Mouse (Mus musculus) naive thymus-derived CD4-positive, alpha-beta T cell, adult 2 months (primary cell): ENCODE results near the gene Slc6a11.

Experiments used
- DNase-seq: peaks from one replicate; pipeline ENCODE4 v3.0.0-alpha.2; 2011; ENCODE audit warnings: low read depth

Slc6a11 gene

DNA sequence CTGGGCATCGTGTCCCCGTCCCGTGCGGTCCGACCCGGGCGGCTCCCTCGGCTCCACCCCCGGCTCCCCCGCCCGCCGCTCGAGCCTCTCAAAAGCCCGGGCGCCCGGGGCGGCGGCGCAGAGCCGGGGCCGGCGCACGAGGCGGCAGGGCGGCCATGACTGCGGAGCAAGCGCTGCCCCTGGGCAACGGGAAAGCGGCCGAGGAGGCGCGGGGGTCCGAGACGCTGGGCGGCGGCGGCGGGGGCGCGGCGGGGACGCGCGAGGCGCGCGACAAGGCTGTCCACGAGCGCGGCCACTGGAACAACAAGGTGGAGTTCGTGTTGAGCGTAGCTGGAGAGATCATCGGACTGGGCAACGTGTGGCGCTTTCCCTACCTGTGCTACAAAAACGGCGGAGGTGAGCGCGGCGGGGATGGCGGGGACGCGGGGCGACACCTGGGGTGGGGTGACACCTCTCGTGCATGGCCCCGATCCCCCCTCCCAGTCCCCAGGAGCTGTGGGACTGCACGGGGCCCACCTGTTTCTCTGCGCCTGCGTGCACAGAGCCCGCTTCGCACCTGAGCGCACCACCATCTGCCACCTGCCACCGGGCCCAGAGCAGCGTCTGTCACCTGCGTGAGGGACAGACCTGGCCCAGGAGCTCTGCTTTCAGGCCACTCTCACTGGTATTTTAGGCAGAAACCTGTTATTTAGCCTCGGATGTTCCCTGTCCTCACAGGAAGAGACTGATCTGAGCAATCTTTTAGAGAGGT lies at the start of gene Slc6a11:
Slc6a11 (plus strand) TSS at position 120 of the 751 bp plus-strand sequence.
- DNase-seq = no peak

DNA sequence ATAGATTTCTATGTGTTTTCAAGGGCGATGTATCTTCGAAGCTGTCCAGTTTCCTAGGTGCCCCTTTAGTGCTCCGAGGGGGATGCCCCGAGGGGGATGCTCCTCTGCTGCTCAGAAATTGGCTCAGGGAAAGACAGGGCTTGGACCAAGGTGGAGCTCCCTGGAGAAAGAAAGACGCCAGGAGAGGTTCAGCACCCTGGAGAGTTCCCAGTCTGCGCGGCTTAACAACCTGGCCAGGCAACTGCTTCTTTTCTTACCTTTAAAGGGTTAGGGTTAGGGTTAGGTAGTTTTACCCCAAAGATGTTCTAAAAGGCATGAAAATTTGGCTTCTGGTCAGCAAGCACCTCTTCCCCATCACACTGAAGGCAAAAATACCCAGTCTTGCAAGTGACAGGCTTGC lies 43.9 kb upstream of the Slc6a11 start:
- no peak for DNase-seq

DNA sequence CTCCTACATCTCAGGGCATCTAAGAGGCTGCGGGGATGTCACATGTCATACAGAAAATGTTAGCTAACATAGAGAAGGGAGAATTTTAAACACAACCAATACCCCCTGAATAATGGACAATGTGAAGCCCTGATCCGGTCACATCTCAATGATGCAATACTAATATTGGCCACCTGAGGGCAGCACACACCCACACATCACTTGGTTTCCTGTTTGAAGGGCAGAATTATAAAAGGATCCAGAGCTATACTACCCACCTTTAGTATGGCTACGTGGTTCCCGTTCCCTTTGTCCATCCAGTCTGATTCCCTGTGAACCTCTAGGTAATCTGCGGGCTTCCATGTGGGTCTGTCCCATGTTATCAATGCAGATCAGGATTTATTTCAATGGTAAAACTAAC lies 41.4 kb upstream of the Slc6a11 start:
- peak; percentile 59 for DNase-seq

DNA sequence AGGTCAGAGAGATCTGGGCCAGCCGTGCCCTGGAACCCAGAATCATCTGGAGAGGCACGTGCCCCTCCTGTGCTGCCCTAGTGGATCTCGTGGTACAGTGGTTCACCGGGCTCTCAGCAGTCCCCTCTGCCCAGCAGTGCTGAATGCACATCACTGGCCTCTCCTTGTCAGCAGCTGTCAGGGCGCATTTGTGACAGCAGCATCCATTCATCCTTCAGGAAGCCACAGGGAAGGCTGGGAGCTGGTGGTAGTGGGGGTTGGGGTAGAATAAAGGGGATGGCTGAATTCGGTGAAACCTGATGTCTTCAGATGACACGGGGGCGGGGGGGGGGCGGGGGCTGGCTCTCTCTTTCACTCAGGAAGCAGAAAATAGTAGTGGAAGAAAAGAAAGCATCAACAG lies 38.8 kb upstream of the Slc6a11 start:
- DNase-seq = no peak

DNA sequence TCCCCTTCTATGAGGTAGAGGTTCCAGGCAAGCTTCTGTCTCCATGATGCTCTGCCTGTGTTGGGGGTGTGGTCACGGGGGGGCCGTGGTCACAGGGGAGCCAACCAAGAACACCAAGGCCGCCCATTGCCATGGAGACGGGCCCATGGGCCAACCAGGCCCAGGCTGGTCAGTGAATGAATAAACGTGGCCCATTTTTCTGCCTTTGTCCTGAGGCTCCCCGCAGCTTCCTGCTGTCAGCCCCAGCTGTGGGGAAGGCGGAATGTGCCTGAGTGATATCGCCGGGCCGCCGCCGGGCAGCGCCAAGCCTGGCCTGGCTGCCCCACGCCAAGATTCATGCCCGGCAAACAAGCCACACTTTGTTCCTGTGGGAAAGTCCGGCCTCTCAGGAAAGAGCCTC lies 36.8 kb upstream of the Slc6a11 start:
- DNase-seq = no peak

DNA sequence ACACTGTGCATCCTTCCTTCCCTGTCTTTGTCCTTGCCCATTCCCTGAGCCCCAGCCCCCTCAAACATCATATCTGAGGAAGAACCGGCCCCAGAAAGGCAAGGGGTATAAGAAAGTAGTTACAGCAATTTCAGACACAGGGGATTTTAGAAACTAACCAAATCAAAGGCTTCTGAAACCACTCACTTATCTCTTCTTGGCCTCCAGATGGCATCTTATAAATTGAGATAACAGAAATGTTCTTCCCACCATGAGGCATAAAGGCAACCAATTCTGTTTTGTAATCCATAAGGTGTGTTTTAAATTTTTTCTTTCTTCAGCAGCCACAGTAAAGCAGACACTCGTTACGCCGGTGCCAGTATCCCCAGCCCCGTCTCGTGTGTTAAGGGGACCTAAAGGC lies 34.5 kb upstream of the Slc6a11 start:
- no peak for DNase-seq

DNA sequence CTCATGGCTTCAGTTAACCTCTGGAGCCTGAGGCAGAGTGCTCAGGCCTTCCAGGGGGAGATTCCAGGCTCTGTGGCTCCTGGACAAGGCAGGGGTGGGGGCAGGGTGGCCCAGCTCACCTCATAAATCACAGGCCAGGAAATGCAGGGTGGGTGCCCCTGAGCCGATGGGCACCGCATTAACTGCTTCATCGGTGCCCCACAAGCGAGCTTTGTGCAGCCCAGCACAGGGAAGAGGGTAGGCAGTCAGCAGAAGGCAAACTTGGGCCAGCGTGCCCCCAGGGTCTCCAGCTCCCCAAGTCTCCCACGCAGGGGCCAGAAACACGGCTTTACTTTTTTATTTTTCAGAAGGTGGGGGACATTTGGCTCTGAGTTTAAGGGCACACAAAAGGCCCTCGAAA lies 29.1 kb upstream of the Slc6a11 start:
- no peak for DNase-seq

DNA sequence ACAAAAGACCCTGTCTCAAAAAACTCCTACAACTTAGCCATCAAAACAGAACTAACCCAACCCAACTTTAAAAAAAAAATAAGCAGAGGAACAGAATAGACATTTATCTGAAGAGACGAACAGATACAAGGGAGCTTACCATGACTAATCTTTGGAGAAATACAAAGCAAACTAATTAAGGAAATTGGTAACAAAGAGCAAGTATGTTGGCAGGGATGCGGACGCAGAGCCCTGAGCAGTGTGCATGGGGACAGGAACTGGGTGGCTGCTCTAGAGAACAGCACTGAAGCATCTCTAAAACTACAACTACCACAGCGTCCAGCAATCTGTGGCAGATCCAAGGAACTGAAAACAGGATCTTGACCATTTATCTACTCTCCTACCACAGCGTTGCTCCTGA lies 11.5 kb upstream of the Slc6a11 start:
- no peak for DNase-seq

DNA sequence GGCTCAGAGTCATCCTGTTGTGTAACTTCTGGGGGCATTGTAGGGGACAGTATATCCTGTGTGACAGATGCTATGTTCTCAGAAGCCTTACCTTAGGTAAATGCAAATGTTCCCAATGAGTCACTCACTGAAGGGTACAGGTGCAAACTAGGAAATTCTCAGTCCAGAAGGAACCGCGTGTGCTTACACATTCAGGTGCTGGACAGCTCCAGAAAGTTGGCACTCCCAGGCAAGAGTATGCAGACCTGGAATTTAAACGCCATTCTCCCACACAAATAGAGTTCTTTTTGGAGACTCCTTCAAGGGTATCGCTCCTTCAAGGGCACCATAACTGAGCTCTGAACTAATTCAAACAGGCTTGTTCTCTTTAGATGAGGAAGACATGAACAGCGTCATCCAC lies 5.5 kb upstream of the Slc6a11 start:
- DNase-seq = no peak

DNA sequence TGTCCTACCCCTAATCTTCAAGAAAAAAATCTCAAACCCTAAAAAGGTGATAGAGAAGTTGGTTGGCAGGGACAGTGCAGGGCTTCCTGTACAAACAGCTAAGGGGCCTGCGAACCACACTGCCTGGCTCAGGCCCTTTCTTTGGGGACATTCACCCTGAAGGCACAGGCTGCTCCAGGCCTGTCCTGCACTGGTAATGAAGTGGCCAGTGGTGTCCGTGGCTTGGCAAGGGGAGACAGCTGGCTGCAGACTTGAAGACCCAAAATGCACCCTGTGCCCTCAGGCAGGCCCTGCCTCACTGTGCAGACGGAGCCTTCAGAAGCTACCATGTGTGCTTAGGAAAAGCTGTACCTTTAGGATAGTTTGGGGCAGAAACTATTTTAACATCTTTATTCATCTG lies 1.4 kb downstream of the Slc6a11 start:
- DNase-seq = no peak

DNA sequence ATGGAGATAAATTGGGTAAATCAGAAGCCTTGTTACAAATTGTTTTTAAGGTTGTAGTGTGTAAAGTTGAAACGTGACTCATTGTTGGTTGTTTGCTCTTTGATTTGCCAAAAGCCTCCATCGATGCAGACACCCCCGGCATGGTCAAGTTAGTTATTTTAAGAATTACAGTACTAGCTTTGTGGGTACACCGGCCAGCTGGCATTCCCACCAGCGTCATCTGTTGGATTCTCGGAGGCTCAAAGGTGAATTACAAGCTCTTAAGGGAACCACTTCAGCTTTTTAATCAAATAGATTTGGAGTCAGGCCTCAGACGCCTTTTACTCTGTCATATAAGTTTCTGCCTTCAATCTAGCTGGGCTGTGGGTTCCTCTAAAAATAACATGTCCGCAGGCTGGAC lies 1.9 kb downstream of the Slc6a11 start:
- no peak for DNase-seq

DNA sequence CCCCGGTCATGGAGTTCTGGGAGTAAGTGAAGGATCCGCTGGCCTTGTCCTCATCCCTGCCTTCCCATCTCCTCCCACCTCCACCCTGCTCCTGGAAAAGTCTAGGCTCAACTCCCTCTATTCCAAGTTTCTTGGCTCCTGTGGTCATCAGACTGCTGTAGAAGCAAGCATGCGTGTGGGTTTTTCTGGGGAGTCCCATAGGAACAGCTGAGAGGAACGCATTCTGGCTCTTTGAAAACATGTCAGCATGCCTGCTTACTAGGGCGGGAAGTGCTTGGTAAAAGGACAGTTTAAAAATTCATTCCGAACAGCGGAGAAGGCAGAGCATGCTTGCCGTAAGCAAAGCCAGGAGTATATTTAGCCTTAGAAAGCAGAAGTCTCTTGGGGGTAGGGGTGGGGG lies 7.9 kb downstream of the Slc6a11 start:
- no peak for DNase-seq

DNA sequence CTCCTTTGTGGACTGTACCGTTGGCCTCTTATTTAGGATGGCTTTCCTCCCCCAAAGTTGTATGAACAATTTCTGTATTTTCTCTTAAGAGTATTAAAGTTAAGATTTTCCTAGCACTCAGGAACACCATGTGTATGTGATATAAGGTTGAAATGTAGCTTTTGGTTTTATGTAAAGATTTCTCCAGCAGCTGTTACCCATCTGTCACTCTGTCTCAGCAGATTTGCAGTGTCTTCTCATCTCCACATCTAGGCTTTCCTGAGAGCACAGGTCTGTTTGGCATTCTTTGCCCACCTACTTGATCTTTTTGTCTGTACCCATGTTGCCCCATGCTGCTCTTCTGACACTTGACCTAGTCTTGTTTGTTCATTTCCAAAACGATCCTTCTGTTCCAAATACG lies 10.4 kb downstream of the Slc6a11 start:
- no peak for DNase-seq

DNA sequence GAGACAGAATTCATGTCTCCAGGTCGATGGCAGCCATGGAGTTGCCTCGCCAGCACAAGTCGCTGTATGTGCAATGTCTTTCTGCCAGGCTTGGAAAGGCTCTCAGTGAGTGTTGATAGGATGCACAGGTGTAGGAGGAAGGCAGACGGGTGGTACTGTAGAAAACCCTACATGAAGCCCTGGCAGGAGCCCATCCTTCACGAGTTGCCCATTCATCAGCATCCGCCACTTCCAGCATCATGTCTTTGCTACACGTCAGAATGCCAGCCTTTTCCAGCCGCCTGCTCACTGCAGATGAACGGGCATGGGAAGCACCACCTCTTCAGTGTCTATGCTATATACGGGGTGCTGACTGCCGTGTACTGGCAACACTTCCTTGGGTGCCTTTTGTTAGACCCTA lies 11.4 kb downstream of the Slc6a11 start:
- DNase-seq = no peak

DNA sequence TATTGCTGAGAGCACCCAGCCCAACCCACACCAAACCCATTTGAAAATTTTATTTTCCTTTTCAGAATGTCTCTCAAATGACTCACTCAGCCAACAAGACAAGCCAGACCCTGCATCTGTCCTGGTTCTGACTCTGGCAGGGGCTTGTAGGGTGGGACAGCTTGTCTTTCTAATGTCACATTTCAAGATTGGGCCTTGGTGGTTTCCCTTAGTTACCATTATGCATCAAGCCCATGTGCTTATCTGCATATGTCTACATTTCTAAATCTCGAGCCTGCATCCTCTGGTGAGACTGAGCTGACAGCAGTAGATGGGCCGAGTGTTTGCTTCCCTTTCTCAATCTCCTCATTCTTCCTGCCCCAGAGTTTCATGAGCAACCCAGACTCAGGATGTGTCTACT lies 12.5 kb downstream of the Slc6a11 start:
- no peak for DNase-seq

DNA sequence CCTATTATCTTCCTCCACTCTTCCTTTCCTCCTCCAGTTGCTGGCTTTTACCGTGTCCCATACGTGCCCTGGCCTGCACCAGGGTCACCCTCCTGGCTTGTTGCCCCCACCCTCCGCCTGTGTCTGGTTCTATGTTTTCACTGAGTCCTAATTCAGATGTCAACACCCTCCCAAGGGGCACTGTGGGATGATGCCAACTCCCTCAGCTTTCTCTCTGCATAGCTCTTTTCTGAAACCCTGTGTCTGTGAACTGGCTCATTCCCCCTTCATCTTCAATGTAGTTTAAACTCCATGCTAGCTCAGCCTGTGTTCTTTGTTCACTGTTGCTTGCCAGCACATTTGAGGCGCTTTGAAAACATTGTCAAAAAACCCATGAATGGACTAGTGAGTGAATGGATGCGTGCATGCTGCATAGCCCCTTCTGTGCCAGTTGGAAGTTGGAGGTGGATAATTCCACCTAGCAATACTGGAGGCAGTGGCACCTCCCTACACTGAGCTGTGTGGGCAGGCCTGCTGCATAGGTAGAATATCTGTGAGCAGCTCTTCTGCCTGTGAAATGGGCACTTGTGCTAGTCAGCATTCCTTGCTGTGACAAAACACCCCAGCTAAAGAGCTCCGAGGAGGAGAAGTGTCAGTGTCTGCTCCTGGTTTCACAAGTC lies 13.5 kb downstream of the Slc6a11 start:
- no peak for DNase-seq

DNA sequence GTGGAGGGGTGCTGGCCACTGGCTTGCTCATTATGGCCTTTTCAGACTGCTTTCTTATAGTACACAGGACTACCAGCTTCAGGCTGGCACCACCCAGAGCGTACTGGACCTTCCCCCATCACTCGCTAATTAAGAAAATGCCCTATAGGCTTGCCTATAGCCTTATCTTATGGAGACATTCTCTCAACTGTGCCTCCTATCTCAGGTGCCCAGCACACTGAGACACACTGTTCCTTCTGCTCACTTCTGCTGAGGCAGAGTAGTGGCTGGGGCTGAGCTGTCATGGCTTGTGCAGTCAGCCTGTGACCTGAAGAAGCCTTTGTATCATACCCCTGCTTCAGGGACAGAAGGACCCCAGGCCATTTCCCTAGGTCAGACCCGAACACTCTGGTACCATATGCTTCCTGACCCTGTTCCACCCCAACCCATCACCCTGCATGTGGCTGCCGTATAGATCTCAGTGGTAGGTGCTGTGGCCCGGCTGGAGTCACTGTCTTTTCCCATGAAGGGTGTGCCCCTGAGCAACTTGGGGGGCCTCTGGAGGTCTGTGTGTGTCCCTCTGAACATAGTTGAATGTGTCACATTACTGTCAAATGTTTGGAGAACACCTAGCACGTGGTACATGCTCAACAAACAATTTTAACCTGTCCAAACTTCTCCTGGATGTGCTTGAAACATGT lies 14.7 kb downstream of the Slc6a11 start:
- no peak for DNase-seq

DNA sequence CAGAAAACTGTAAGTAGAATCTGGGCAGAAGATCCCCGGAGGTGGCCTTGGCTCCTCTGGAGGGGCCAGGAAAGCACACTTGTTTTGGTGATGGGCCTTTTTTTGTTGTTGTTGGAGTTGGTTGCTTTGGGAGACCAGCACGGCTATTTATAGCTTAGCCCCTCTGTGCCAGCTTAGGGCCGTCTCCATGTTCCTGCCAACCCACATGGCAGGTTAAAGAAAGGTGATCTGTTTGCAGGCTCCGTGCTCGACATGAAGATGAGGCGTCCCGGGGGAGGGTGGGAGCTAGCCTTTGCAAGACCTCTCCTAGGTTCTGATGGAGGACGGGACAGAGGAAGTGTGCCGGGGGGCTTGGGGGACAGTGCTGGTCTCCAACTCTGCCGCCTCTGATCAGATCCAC lies 24.7 kb downstream of the Slc6a11 start:
- DNase-seq = no peak

DNA sequence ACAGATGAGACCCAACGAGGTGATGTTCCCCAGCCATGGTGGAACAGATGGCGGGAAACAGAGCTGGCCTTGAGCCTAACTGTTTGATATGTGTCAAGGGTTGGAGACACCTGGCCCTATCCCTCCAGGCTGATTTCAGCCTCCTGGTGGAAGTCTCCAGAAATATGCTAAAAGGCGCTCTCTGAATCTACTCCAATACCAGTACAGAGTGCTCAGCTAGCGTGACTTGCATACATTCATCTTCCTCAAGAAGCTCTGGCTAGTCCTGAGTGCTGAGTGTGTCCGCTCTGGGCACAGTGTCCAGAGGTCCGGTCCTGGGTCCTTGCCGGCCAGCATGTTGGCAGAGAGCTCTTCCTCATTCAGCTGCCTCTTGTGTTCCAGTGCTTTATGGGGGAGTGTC lies 27.8 kb downstream of the Slc6a11 start:
- no peak for DNase-seq

DNA sequence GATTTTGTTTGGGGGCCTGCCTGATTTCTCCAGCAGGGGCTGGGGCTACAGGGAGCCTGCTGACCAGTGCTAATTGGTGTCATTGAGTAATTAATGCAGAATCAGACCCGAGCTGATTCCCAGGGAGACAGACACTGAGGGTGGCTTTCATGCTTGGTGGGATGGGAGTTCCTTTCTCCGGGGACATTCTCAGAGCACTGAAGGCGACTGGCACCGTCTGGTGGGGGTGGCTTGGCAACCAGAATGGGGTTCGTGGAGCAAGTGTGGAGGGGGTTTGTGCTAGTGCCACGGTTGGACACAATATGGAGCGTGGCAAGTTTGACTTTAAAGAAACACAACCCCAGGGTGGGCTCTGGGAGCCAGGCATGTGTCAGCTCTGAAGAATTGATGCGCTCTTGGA lies 29.7 kb downstream of the Slc6a11 start:
- no peak for DNase-seq

DNA sequence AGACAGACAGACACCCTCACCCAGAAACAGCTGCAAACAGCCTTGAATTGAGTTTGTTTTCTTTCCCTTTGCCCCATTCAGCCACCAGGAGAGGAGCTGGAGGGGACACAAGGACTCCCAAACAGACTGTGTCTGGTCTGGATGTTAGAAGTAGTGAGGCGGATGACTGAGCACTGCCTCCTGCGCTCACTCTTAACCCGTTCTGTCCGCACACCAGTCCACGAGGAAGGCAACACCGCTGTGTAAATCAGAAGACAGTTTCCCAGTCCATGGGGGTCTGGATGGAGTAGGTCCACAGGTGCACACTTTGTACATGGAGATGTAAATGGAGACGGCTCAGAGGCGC lies 43.0 kb downstream of the Slc6a11 start:
- no peak for DNase-seq

DNA sequence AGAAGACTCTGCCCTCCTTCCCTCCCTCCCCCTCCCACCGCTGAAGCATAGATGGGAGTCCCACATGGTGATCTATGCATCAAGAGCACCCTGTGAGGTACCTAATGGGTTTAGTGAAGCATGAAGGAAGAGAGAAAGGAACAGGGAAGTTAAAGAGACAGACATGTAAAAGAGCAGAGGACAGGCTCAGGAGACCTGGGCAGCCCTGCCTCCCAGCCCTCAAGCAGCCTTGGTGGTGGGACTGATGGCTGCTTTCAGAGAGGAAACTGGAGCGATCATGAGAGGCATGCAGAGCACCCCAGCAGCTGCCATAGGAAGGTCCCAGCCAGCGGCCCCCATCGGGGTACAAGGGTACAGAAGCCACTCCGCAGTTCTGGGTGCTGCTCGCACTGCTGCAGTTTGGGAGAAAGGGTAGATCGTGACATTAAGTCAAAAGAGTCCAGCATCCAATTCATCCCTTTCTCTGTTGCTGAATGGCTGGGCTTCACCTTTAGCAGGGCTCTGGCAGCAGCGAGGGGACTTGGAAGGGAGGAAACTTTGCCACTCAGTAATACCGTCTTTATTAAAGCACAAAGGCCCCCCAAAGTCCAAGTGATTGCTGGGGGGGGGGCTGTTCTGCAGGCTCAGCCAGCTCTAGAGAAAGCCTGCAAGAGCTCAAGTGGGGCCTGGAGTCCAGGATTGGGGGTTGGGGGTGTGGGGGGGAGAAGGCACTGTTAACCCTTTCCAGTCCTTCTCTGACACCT lies 43.5 kb downstream of the Slc6a11 start:
- no peak for DNase-seq

DNA sequence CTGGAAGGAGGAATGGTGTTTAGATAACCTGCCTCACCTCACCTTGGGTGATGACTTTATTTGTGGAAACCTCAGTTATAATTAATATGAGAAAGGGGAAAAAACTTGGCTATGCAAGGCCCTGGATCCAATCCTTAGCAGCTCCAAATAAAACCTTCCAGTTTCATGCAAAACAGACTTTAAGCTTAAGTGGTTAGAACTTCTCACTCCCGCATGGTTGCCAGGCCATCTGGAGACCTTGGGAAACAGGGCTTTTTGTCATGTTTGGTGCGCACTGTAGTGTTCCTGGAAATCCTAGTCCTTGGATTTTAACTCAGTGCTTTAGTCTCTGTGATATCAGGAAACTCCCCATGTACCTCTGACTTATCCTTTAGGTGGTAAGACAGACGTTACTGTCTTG lies 47.1 kb downstream of the Slc6a11 start:
- DNase-seq = no peak
